Mouse (Mus musculus) urinary bladder, postnatal 4 days (tissue): ENCODE results near the gene Cmya5.
"Not testable (repeated sequence)": the region's sequence is repeated elsewhere in the genome, so short reads cannot be mapped to it uniquely, and the experiment has no call there.

ENCODE experiments used
- DNase-seq, 2 experiments: peaks; one replicate each; pipeline ENCODE4 v3.0.0; 2021 to 2022; ENCODE audit warnings: low spot score in 2 of 2

The Cmya5 gene

GRCm38 (mm10) chr13:93144336-93145167, at the start of gene Cmya5:
Cmya5 (minus strand) TSS chr13:93144724.
- DNase-seq, result peak; percentile 82 to 90

- no peak for DNase-seq
These were observed 48.1 kb upstream of the Cmya5 start for GRCm38 (mm10) chr13:93192646-93193026.

- peak; percentile 93 to 94 for DNase-seq
These were observed 47.5 kb upstream of the Cmya5 start, which contains the start of gene Tent2 for GRCm38 (mm10) chr13:93191831-93192645. Tent2 (minus strand) TSS chr13:93192385.

GRCm38 (mm10) chr13:93189416-93189815, 44.9 kb upstream of the Cmya5 start:
- DNase-seq, result no peak

GRCm38 (mm10) chr13:93188738-93189137, 44.2 kb upstream of the Cmya5 start:
- DNase-seq, result no peak

GRCm38 (mm10) chr13:93187792-93188191, 43.3 kb upstream of the Cmya5 start:
- not testable (repeated sequence) for DNase-seq

- no peak for DNase-seq
These were observed 35.8 kb upstream of the Cmya5 start for GRCm38 (mm10) chr13:93180351-93180750.

GRCm38 (mm10) chr13:93179522-93179921, 35.0 kb upstream of the Cmya5 start:
- no peak for DNase-seq

- DNase-seq, result no peak
These were observed 33.0 kb upstream of the Cmya5 start for GRCm38 (mm10) chr13:93177571-93177970.

- no peak for DNase-seq
These were observed 18.8 kb upstream of the Cmya5 start for GRCm38 (mm10) chr13:93163303-93163702.

GRCm38 (mm10) chr13:93162456-93162855, 17.9 kb upstream of the Cmya5 start:
- DNase-seq, result no peak

GRCm38 (mm10) chr13:93158261-93158660, 13.7 kb upstream of the Cmya5 start:
- DNase-seq, result no peak

- no peak for DNase-seq
These were observed 8.8 kb upstream of the Cmya5 start for GRCm38 (mm10) chr13:93153280-93153679.

GRCm38 (mm10) chr13:93143819-93144283, 673 bp downstream of the Cmya5 start:
- DNase-seq, result no peak

GRCm38 (mm10) chr13:93141184-93141583, 3.3 kb downstream of the Cmya5 start:
- no peak for DNase-seq

- DNase-seq, result no peak
These were observed 6.5 kb downstream of the Cmya5 start for GRCm38 (mm10) chr13:93138059-93138458.

- no peak for DNase-seq
These were observed 7.4 kb downstream of the Cmya5 start for GRCm38 (mm10) chr13:93137098-93137497.

GRCm38 (mm10) chr13:93136251-93136650, 8.3 kb downstream of the Cmya5 start:
- DNase-seq, result no peak

- DNase-seq, result no peak
These were observed 9.0 kb downstream of the Cmya5 start for GRCm38 (mm10) chr13:93135501-93135900.

GRCm38 (mm10) chr13:93130674-93131073, 13.8 kb downstream of the Cmya5 start:
- DNase-seq, result no peak

GRCm38 (mm10) chr13:93128961-93129360, 15.6 kb downstream of the Cmya5 start:
- no peak for DNase-seq

- DNase-seq, result no peak
These were observed 16.2 kb downstream of the Cmya5 start for GRCm38 (mm10) chr13:93128111-93128860.
